Mouse (Mus musculus) liver, embryonic 11.5 days (tissue): ENCODE results near the gene Agtpbp1. TPM values are rescaled to one million over a fixed set of nuclear protein-coding genes. Genes with fewer than 3 reads are reported as not detected.

Experiments used
- ATAC-seq: fragments of 200-750 bp; cut with Nextera tagmentation; replicated peaks from 2 replicates; pipeline ENCODE4 v1.8.0; 2017; ENCODE audit warnings: moderate number of reproducible peaks, mild to moderate bottlenecking, moderate TSS enrichment, moderate library complexity; ENCODE audit not compliant: low FRiP score
- DNase-seq: peaks from one replicate; pipeline ENCODE4 v3.0.0-alpha.2; 2017; ENCODE audit warnings: low spot score
- H3K27ac ChIP-seq: fragments of 300-500 bp; sonication (generic); 2 replicates; pipeline ENCODE4 v1.5.1; 2014; ENCODE audit warnings: mild to moderate bottlenecking, low read depth, low read length, control low read depth
- H3K27me3 ChIP-seq: fragments of 300-500 bp; sonication (generic); replicated peaks from 2 replicates; pipeline ENCODE4 v1.6.1; 2014; ENCODE audit warnings: low read length, mixed read lengths; ENCODE audit not compliant: control insufficient read depth, insufficient read depth
- H3K36me3 ChIP-seq: fragments of 300-500 bp; sonication (generic); 2 replicates; pipeline ENCODE4 v1.6.1; 2014; ENCODE audit warnings: mild to moderate bottlenecking, low read length, moderate library complexity, mixed read lengths; ENCODE audit not compliant: control insufficient read depth, insufficient read depth
- H3K4me1 ChIP-seq: fragments of 300-500 bp; sonication (generic); replicated peaks from 2 replicates; pipeline ENCODE4 v1.6.1; 2014; ENCODE audit warnings: low read length, mixed read lengths; ENCODE audit not compliant: control insufficient read depth, insufficient read depth
- H3K4me2 ChIP-seq: fragments of 300-500 bp; sonication (generic); 2 replicates; pipeline ENCODE4 v1.6.1; 2014; ENCODE audit warnings: mild to moderate bottlenecking, control low read depth, moderate library complexity
- H3K4me3 ChIP-seq: fragments of 300-500 bp; sonication (generic); 2 replicates; pipeline ENCODE4 v1.5.1; 2014; ENCODE audit warnings: low read depth, low read length, control low read depth
- H3K9ac ChIP-seq: fragments of 300-500 bp; sonication (generic); 2 replicates; pipeline ENCODE4 v1.6.1; 2014; ENCODE audit warnings: low read depth, low read length, control low read depth
- H3K9me3 ChIP-seq: fragments of 300-500 bp; sonication (generic); 2 replicates; pipeline ENCODE4 v1.6.1; 2016; ENCODE audit warnings: low read length, inconsistent platforms, mixed read lengths; ENCODE audit not compliant: control insufficient read depth
- WGBS: fragments of 180-500 bp; shearing (Covaris S2); extraction: QIAGEN DNeasy Blood & Tissue Kit; methylation state at CpG from one replicate; pipeline ENCODE4 v1.1.7; 2014; 5-methylcytosine and 5-hydroxymethylcytosine counted together
- polyA plus RNA-seq: library from polyadenylated mRNA; unstranded; fragments of >200 nt; fragmentation: Nextera tagmentation; extraction: Ambion mirVana; gene quantifications from 2 replicates; pipeline ENCODE4 v1.2.1, GENCODE M21; 2014

The Agtpbp1 gene
- polyA plus RNA-seq, 1 experiment from 2014 or later: 15.6 TPM

DNA sequence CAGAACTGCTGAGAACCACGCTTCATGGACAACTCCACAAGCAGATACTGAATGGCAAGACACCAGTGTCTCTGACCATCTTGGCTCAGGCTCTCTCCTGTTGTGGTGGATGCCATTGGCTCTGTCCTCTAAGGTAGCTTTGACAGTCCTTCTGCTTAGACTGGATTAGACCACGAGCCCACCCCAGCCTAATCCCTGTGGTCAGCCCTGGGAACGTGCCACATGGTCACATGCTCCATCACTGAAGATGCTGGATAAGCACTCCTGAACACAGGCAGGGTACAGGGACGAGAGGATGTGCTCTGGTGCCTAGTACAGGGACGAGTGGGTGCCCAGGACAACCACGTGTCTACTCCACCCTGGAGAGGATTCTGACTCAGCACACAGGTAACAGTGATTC is 140.7 kb downstream of the Agtpbp1 start:
- 72% methylated on average over 6 of the region's 6 CpGs for WGBS
- no peak overlapping the region for H3K4me2 ChIP-seq
- no peak overlapping the region for H3K27ac ChIP-seq
- no peak for DNase-seq
- no peaks in the 10 kb centered on the region for H3K4me1 ChIP-seq
- no peak overlapping the region for H3K4me3 ChIP-seq
- ATAC-seq: no peak
- H3K9me3 ChIP-seq: no peaks in the 10 kb centered on the region
- no peaks in the 10 kb centered on the region for H3K27me3 ChIP-seq
- H3K36me3 ChIP-seq: no peaks in the 10 kb centered on the region
- H3K9ac ChIP-seq: no peak overlapping the region

DNA sequence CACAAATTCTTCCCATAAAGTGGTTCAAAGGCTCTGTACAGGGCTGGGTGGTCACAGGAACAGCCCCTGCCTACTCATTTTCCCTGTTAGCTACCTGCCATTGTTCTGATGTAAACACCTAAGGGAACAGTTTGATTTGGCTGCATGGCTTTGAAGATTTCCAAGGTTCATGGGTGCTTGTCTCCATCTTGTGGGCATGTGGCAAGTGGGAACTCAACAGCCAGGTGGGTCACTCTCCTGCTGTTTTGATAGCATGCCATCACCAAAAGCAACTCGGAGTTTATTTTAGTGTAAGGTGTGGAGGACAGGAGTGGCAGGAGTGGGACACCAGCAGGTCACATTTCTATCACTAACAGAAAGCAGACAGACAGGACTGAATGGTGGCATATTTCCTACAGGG is 145.3 kb downstream of the Agtpbp1 start:
- WGBS: 61% methylated on average over 1 of the region's 1 CpGs

DNA sequence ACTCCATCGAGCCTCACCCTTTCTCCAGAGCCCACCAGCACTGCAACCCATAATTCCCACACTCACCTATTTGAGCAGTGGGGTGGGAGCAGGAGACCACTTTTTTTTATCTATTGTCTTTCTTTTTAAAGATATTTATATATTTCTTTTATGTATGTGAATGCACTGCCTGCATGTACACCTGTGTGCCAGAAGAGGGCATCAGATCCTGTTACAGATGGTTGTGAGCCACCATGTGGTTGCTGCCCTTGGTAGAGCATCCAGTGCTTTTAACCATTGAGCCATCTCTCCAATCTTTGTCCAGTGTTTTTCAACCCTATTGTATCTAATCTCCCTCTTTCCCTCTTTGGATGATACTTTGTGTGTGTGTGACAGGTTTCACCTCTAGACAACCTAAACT is 150.5 kb downstream of the Agtpbp1 start:
- H3K4me3 ChIP-seq: no peak overlapping the region
- H3K4me2 ChIP-seq: no peak overlapping the region
- H3K36me3 ChIP-seq: no peaks in the 10 kb centered on the region
- no peak overlapping the region for H3K27ac ChIP-seq
- ATAC-seq (no peak), DNase-seq (no peak)
- WGBS: 100% methylated on average over 1 of the region's 1 CpGs
- no peaks in the 10 kb centered on the region for H3K9me3 ChIP-seq
- H3K4me1 ChIP-seq: no peaks in the 10 kb centered on the region
- H3K9ac ChIP-seq: no peak overlapping the region
- no peaks in the 10 kb centered on the region for H3K27me3 ChIP-seq

More for the DNA sequence above, 145.3 kb downstream of the Agtpbp1 start:
- no peaks in the 10 kb centered on the region for H3K4me1 ChIP-seq
- DNase-seq: no peak
- H3K9ac ChIP-seq: no peak overlapping the region
- H3K27me3 ChIP-seq: no peaks in the 10 kb centered on the region
- no peaks in the 10 kb centered on the region for H3K36me3 ChIP-seq
- ATAC-seq: no peak
- no peak overlapping the region for H3K27ac ChIP-seq
- H3K4me2 ChIP-seq: no peak overlapping the region
- H3K9me3 ChIP-seq: no peaks in the 10 kb centered on the region
- H3K4me3 ChIP-seq: no peak overlapping the region

DNA sequence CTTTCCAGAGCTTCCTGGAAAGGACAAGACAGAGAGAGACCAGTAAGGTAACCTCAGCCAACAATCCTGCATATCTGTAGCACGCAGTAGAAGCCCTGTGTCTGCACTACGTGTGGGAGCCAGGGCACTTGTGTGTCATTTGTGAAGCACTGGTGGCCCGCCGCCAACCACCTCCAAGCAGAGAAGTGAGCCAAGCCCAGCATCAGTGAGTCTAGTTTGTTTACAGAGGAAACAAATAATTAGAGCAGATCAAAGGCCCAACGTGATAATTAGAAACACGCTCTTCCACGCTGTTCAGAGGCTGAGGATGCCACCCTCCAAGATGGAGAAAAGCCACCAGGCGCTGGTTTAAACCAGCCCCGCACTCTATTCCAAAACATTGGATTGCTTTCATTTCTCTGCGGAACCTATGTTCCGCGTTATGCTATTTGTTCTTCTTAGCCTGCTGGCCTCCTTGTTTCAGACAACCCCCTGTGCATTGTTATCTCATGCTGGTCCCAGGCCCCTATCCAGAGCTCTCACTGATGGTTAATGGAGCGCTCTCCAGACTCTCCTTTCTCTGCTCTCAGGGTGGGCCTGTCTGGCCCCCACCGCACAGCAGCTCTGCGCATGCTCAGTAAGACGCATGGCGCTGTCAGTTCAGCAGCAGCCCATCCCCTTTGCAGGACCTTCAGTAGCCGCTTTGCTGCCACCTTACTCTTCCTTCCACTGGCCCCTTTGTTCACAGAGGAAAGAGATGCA is 153.7 kb downstream of the Agtpbp1 start:
- DNase-seq (no peak), ATAC-seq (no peak)
- no peaks in the 10 kb centered on the region for H3K4me1 ChIP-seq
- H3K4me3 ChIP-seq: no peak overlapping the region
- no peak overlapping the region for H3K9ac ChIP-seq
- no peaks in the 10 kb centered on the region for H3K9me3 ChIP-seq
- H3K27me3 ChIP-seq: no peaks in the 10 kb centered on the region
- no peaks in the 10 kb centered on the region for H3K36me3 ChIP-seq
- H3K4me2 ChIP-seq: no peak overlapping the region
- 62% methylated on average over 18 of the region's 18 CpGs for WGBS
- H3K27ac ChIP-seq: no peak overlapping the region

DNA sequence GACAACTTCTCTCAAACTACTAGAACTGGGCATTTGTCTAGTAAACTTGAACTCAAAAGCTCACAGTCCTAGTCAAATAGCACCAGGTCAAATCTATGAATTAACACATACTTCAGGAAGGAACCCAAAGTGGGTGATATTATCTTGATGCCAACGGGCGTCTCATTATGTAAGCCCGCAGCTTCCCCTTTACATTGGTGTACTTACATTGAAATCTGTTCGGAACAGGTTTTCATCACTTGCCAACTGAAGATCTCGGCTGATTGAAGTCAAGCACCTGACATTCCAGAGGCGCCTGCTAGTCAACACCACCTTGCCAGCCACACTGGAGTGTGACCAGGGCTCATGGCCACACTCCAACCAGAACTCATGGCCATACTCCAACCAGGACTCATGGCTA is 155.7 kb downstream of the Agtpbp1 start:
- no peak overlapping the region for H3K9ac ChIP-seq
- H3K27ac ChIP-seq: no peak overlapping the region
- H3K27me3 ChIP-seq: no peaks in the 10 kb centered on the region
- H3K4me2 ChIP-seq: no peak overlapping the region
- H3K4me3 ChIP-seq: no peak overlapping the region
- ATAC-seq (no peak), DNase-seq (no peak)
- H3K9me3 ChIP-seq: no peaks in the 10 kb centered on the region
- H3K36me3 ChIP-seq: no peaks in the 10 kb centered on the region
- WGBS: 80% methylated on average over 6 of the region's 6 CpGs
- H3K4me1 ChIP-seq: no peaks in the 10 kb centered on the region

DNA sequence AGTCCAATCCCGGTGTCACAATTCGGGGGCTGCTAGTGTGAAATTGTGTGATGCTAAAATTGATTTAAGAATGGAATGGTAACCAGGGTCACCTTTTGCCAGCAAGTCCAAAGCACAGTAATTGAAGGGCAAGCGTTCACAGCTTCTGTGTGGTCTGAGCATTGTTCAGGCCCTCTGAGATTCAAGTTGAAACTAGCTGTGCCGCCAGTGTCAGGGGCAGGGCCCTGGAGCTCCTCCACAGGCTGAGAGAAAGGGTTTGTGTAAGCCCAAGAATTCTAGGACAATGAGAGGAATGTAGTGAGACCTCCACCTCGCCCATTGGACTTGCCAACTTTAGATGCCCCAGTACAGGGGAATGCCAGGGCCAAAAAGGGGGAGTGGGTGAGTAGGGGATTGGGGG is 161.2 kb downstream of the Agtpbp1 start:
- ATAC-seq (no peak), DNase-seq (no peak)
- no peaks in the 10 kb centered on the region for H3K36me3 ChIP-seq

DNA sequence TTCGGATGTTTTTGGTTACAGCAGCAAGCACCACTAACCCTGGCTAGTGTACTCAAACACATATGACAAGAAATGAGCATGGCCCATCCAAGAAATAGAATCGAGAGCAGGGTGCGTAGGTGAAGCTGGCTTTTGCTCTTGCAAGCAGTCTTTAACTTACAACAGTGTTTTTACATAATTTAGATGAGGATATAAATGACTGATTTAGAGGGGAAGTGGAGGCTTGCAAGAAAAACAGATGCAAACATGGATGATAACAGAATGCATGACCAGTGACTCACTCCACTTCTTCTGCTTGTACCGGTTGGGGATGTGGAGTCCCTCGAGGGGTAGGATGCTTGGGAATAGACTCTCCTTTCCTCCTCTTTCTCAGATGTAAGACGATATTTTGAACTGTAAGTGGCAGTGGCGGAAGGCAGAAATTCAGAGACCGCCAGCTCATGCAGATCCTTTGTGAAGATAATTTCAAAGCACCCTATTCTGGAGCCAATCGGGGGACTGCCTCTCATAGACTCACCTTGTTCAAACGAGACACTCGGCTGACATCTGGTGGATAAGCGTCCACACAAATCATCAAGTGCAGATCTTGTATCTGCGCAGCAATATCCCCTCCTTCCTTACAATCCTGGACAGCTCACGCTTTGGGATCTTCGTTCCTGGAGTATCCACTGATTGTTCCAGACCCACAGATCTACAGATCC is 168.3 kb downstream of the Agtpbp1 start:
- Histone ChIP-seq H3K9me3 (no peaks in the 10 kb centered on the region), H3K4me2 (no peak overlapping the region), H3K9ac (no peak overlapping the region), H3K27me3 (no peaks in the 10 kb centered on the region), H3K27ac (no peak overlapping the region), H3K4me1 (no peaks in the 10 kb centered on the region), H3K4me3 (no peak overlapping the region), H3K36me3 (no peaks in the 10 kb centered on the region)
- WGBS: 82% methylated on average over 15 of the region's 15 CpGs
- DNase-seq: no peak
- ATAC-seq: no peak

More for the DNA sequence above, 161.2 kb downstream of the Agtpbp1 start:
- H3K27ac ChIP-seq: no peak overlapping the region
- H3K4me1 ChIP-seq: no peaks in the 10 kb centered on the region
- no peaks in the 10 kb centered on the region for H3K9me3 ChIP-seq
- H3K4me3 ChIP-seq: no peak overlapping the region
- no peaks in the 10 kb centered on the region for H3K27me3 ChIP-seq
- H3K9ac ChIP-seq: no peak overlapping the region
- 76% methylated on average over 5 of the region's 5 CpGs for WGBS
- H3K4me2 ChIP-seq: no peak overlapping the region

DNA sequence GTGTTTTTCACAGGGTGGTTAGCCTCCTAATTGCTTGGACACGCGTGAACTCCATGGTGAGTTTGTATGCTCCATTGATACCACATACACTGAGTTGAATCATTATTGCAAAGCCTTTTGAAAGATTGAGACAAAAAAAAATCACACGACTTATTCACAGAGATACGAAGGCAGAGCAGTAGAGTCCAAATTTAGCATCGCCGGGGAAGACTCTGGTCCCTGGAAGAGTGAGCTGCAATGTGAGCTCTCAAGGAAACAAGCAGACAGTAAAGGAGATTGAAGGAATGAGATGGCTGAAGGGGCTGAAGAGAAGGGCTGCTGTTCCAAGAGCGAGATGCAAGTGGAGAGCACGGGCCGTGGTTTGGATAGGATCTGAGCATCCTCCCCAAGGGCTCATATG is 171.1 kb downstream of the Agtpbp1 start:
- Histone ChIP-seq H3K9me3 (no peaks in the 10 kb centered on the region), H3K36me3 (no peaks in the 10 kb centered on the region), H3K27ac (no peak overlapping the region), H3K4me1 (no peaks in the 10 kb centered on the region), H3K9ac (no peak overlapping the region), H3K4me2 (no peak overlapping the region), H3K27me3 (no peaks in the 10 kb centered on the region), H3K4me3 (no peak overlapping the region)
- no peak for ATAC-seq
- 94% methylated on average over 9 of the region's 9 CpGs for WGBS
- no peak for DNase-seq

DNA sequence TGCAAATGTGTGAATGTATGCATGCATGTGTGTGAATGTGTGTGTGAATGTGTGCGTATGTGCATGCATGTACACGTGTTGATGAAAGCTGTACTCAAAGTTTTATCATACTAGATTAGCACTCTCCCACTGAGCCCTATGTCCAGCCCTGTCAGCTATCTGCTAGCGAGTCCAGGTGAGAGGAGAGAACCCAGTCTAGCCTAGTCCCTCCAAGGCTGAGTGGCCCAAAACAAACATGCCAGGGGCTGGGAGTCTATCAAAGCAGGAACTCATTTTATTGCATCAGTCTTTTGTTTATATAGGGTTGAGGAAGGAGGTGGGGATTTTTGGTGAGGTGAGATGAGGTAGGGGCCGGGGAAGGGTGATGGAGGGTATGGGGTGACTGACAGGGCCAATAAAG is 172.4 kb downstream of the Agtpbp1 start:
- no peak overlapping the region for H3K4me3 ChIP-seq
- no peak for ATAC-seq
- H3K36me3 ChIP-seq: no peaks in the 10 kb centered on the region
- H3K4me2 ChIP-seq: no peak overlapping the region
- 81% methylated on average over 4 of the region's 4 CpGs for WGBS
- no peaks in the 10 kb centered on the region for H3K9me3 ChIP-seq
- H3K4me1 ChIP-seq: no peaks in the 10 kb centered on the region
- H3K27ac ChIP-seq: no peak overlapping the region
- H3K9ac ChIP-seq: no peak overlapping the region
- no peaks in the 10 kb centered on the region for H3K27me3 ChIP-seq
- DNase-seq: no peak
